Mouse (Mus musculus): ENCODE measurements around the gene Lpp.

- TF ChIP-seq POLR2A (IDR thresholded peaks at IDR 0.05; ENCODE audit: insufficient read depth, low read depth, low read length) (no peak), CTCF (IDR thresholded peaks at IDR 0.05; ENCODE audit: insufficient read depth, low read depth, low read length) (no peak)
Measured at GRCm38 (mm10) chr16:24991995-24992394, 598.7 kb downstream of the Lpp start.
